Mouse (Mus musculus) gastrocnemius, postnatal 36 days (tissue): ENCODE measurements around the gene Epha2. TPM values are rescaled to one million over a fixed set of nuclear protein-coding genes. Genes with fewer than 3 reads are reported as not detected.

Experiments used
- DNase-seq, 2 experiments: peaks; one replicate each; pipeline ENCODE4 v3.0.0; 2022
- intact Hi-C: fragments of 180-260 bp; cut with DNase I; formaldehyde crosslinking; loops from one replicate; pipeline ENCODE4 v1.15.1; 2025
- long read RNA-seq, 2 experiments: library from polyadenylated mRNA; stranded (forward); transcript quantifications; one replicate each; pipeline ENCODE4 v2.0.0; 2021
- total RNA-seq, 2 experiments: library from RNA; stranded (reverse); gene quantifications; 2 replicates each; pipeline ENCODE4 v1.2.3; 2021

Gene Epha2
- 1 to 10 TPM; 2.4 to 2.6 TPM for total RNA-seq
- long read RNA-seq, experiment 1, result 0 reads
- long read RNA-seq, experiment 2, partial matches to known transcripts, result 1 of 1 reads
- long read RNA-seq, experiment 2, other reads (novel, unspliced or antisense), result 0 of 1 reads

DNA sequence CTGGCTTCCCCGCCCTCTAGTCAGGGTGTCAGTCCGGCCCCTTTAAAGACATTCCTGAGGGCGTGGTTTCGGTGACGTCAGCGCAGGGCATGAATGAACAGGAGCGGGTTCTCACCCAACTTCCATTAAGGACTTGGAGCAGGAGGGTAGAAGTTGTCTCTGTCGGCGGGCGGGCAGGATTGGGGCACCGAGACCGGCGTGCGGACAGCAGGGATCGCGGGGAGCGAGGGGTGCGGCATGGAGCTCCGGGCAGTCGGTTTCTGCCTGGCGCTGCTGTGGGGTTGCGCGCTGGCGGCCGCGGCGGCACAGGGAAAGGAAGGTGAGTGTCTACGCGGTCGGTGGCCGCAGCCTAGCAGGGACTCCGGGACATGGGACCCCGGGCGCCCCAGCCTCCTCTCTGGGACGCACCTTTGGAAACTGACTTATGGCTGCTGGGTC, at the start of gene Epha2:
Gene Epha2, plus strand, starts transcription at position 125 of the 438 bp plus-strand sequence.
- intact Hi-C loops, result no loop called here
- DNase-seq, result peak; percentile 80 to 83

- intact Hi-C loops, result no loop called here
- no peak for DNase-seq
These were observed 48.4 kb upstream of the Epha2 start for GRCm38 (mm10) chr4:141252641-141253040.

GRCm38 (mm10) chr4:141254234-141254633, 46.8 kb upstream of the Epha2 start:
- intact Hi-C loops, result no loop called here
- DNase-seq, result no peak

DNA sequence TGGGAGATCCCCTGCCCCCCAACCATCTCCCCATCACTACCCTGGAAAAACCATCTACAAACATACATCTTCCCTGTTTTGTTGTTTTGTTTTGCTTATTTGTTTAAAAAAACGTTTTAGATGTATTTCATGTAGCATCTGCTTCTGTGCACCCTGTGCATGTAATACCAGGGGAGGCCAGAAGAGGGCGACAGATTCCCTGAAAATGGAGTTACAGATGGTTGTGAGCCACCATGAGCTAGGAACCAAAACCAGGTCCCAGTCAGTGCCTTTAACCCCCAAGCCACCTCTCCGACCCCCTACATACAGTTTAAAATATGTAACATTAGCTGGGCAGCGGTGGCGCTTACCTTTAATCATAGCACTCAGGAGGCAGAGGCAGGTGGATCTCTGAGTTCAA, 43.6 kb upstream of the Epha2 start:
- no peak for DNase-seq
- intact Hi-C loops, result no loop called here

DNA sequence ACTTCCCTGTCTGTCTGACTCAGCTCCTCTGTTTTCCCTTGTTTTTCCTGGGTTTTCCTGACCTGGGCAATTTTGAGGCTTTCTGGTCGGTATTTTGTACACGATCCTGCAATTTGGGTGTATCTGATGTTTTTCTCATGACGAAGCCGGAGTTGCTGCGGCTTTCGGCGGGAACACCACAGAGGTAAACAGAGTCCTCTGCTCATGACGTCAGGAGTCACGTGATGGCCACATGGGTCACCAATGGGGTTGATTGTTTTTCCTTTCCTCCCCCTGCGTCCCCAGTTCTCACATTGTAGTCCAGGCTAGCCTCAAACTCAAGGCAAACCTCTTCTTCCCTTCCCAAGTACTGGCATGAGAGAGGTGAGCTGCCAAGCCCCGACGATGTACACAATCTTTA, 41.6 kb upstream of the Epha2 start:
- intact Hi-C loops, result no loop called here
- DNase-seq, result peak in 1 of 2 experiments; percentile 2

DNA sequence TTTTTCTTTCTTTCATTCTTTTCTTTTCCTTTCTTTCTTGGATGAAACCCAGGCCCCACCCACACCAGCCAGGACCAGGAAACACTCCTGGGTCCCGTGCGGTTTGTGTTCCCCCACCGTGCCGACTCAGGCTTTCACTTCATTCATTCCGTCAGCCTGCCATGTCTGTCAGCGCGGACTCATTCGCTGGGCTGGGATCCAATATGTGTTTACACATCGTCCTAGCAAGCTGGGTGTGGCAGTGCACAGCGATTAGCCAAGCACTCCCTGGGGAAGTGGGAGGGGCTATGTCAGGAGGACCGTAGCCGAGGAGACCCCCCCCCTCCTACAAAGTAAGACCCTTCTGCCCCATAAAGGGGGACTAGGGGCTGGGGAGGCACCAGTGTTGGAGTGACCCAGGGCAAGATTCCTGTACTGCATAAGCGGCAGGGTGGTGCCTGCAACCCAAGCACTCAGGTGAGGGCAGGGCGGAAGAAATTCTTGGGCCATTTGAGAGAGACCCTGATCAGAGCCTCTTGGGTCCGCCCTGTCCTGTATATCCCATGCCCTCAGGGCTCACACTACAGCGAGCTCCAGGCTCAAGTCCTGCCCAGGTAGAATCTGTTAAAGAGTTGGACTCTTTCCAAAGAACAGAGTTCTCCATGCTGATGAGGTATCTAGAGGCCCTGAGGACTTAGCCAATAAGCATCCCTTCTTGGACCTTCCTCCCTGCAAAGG, 40.9 kb upstream of the Epha2 start:
- intact Hi-C loops, result no loop called here
- DNase-seq, result no peak

GRCm38 (mm10) chr4:141262906-141263637, 38.0 kb upstream of the Epha2 start:
- intact Hi-C loops, result no loop called here
- no peak for DNase-seq

GRCm38 (mm10) chr4:141265979-141266637, 34.9 kb upstream of the Epha2 start:
- no peak for DNase-seq
- intact Hi-C loops, result loop anchor here (5.0 kb wide), 2 partner anchors 64 to 124 kb away; no protein-coding TSS in a partner anchor

- no peak for DNase-seq
- intact Hi-C loops, result loop anchor here (5.0 kb wide), 2 partner anchors 65 to 125 kb away; no protein-coding TSS in a partner anchor
These were observed 33.8 kb upstream of the Epha2 start for GRCm38 (mm10) chr4:141267250-141267649.

DNA sequence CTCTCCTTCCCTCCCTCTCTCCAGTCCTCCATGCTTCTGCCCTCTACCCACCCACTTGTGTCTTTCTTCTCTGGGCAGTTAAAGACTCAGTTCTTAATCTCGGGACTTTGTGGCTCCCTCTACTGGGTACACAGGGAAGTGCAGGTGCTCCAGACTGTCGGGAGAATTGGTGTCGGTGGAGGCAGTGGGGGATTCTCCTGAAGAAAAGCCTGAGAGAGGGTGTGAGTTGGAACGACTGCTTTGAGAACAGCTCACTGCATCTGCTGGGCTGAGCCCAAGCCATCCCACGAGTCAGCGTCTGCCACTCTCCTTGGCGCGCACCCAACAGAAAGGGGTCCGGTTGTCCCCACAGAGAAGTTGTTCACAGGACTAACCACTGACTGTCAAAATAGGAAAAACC, 33.2 kb upstream of the Epha2 start:
- intact Hi-C loops, result loop anchor here (5.0 kb wide), 2 partner anchors 66 to 126 kb away; no protein-coding TSS in a partner anchor
- no peak for DNase-seq

DNA sequence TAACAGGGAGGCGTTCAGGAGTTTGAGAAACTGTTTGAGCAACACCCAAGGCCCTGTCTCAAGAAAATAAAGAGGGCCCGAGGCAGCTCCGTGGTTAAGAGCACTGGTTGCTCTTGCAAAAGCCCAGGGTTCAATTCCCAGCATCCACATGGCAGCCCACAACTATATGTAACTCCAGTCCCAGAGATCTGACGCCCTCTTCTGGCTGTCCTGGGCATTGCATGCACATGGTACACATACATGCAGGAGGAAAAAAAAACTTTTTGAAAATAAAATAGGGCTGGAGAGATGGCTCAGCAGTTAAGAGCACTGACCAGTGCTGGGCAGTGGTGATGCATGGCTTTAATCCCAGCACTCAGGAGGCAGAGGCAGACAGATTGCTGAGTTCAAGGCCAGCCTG, 32.7 kb upstream of the Epha2 start:
- no peak for DNase-seq
- intact Hi-C loops, result loop anchor here (5.0 kb wide), 2 partner anchors 66 to 126 kb away; no protein-coding TSS in a partner anchor

DNA sequence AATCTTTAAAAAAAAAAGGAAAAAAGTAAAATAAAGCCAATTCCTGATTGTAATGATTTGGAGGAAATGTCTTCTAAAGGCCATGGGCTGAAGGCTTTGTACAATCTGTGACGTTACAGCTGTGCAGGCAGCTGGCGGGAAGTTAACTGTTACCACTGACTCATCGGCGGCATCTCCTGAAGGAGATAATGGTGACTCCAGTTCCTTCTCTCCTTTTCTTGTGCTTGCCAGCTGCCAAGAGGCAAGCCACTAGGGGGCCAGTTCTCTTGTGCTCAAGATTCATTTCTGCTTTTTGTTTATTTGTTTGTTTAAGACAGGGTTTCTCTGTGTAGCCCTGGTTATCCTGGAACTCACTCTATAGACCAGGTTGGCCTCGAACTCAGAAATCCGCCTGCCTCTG, 32.0 kb upstream of the Epha2 start:
- intact Hi-C loops, result loop anchor here (5.0 kb wide), 2 partner anchors 67 to 127 kb away; no protein-coding TSS in a partner anchor
- no peak for DNase-seq

GRCm38 (mm10) chr4:141270201-141270940, 30.7 kb upstream of the Epha2 start:
- intact Hi-C loops, result no loop called here
- DNase-seq, result no peak

GRCm38 (mm10) chr4:141271228-141271627, 29.8 kb upstream of the Epha2 start:
- intact Hi-C loops, result no loop called here
- DNase-seq, result no peak

DNA sequence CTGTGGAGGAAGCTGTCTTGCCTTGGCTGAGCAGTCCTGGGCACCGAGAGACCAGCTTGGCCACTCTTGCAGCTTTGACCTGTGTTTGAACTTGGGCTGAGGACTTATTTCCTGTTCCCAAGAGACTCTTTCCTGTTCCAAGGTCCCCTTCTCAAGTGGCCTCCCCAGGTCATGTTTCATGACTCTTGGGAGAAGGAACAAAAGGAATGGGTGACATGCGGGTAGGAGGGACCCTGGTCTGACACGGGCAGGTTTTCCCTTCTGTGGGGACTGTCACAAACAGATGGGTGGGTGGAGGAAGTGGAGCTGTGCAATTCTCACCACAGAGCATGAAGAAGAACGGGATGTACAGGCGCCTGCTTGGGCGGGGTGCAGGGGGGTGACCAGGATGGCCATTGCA, 29.3 kb upstream of the Epha2 start:
- intact Hi-C loops, result no loop called here
- no peak for DNase-seq

DNA sequence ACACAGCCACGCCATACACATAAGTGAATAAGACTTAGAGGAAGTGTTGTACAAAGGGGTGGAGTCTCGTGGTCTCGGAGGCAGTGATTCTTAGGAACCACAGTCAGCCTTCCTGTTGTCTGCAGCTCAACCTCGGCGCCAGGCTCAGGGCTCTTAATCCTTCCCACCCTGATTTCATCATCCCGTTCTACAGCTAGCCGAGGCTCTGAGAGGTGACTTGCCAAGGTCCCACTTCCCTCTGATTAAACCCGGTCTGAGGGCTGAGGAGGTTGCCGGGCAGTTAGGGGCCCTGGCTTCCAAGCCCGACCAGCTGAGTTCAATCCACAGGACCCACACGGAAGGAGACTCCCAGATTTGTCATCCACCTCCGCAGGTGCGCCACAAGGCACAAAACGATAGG, 28.2 kb upstream of the Epha2 start:
- DNase-seq, result peak in 1 of 2 experiments; percentile 44
- intact Hi-C loops, result loop anchor here (1.0 kb wide), 1 partner anchor 90 kb away; no protein-coding TSS in a partner anchor

DNA sequence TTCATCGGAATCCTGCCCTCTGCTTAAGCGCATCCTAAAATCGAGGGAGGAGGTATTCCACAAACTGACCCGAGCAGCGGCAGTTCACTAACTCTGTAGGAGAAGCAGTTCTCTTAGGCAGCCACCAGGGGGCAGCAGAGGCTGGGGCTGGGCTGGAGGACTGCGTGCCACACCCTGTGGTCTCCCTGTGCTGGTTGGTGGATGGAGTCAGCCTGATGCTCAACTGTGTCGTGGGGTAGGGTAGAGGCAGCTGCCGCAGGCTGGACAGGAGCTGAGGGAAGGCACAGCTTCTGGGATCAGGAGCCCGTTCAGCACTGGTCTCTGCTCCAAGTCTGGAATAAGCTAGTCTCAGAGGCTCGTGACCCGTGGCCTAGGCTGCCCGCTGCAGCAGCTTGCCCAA, 27.7 kb upstream of the Epha2 start:
- peak; percentile 77 to 82 for DNase-seq
- intact Hi-C loops, result loop anchor here (1.0 kb wide), 1 partner anchor 90 kb away; no protein-coding TSS in a partner anchor

- intact Hi-C loops, result no loop called here
- no peak for DNase-seq
These were observed 26.3 kb upstream of the Epha2 start for GRCm38 (mm10) chr4:141274485-141275341.

DNA sequence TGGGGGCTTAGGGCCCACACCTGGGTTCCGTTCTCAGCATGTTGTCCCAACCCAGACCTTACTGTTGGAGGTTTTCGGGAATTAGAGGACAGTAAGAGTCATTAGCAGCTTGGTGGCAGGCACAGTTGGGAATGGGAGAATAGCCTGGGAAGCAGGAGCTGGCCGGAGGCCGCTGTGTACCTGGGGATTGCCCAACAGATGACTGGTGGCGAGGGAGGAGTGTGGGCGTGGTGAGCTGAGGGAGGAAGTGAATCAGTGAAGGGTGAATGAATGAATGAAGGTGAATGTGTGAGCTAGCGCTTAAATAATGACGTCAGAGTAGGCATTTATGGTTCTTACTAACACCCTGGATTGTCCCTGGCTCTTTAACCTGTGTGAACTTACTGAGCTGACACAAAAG, 23.9 kb upstream of the Epha2 start:
- intact Hi-C loops, result no loop called here
- DNase-seq, result no peak
